Mouse (Mus musculus) thymus, postnatal 14 days (tissue): Measurements from ENCODE around the gene Alkbh1.

Experiments
- DNase-seq: peaks from one replicate; pipeline ENCODE4 v3.0.0; 2021

Gene Alkbh1

DNA sequence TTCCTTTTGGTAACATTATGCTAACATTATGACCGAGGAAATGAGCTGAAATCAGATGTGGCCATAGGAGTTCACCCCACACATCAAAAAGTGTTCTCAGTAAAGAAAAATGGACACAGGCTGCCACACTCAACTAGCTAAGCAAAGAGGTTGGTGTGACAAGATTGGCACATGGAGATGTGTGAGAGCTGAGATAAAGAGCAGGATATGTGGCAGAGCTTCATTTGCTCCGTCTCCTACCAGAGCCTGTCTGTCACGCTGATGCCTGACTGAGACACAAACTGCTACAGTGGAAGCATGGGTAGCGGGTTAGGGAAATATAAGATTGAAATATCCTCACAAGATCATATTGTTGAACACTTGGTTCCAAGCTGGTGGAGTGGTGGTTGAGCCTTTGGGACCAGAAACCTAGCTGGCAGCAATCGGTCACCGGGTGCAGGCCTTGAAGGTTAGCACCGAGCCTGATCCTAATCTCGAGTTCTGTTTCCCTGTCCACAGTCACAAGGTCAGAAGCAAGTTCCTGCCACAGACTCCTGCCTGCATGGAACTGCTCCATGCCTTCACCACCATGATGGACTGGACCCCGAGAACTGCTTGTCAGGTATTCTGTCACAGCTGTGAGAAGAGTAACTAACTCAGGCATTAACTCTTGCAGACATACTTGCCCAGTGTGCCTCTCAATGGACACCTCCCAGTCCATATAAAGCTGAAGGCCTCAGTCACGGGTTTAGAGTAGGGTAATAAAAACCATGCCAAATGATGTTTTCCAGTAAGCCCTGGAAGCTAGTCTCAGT lies 63.0 kb downstream of the Alkbh1 start:
- no peak for DNase-seq

GRCm38 (mm10) chr12:87379496-87379895 lies 64.3 kb downstream of the Alkbh1 start:
- no peak for DNase-seq
